Mouse (Mus musculus): ENCODE measurements at regions not wholly inside any gene's neighbourhood (a gene's known extent, or its start where the extent isn't known, plus 50 kb on each side); places are given as distances from the start of the nearest gene placed in this dataset.

GRCm38 (mm10) chr9:32019786-32020185 is 96.2 kb upstream of the Arhgap32 start:
- TF ChIP-seq CTCF (IDR thresholded peaks at IDR 0.05; ENCODE audit: low read depth) (no peak), EP300 (optimal IDR thresholded peaks at IDR 0.05) (no peak)
